Mouse (Mus musculus): ENCODE measurements at regions not wholly inside any gene's neighbourhood (a gene's known extent, or its start where the extent isn't known, plus 50 kb on each side); places are given as distances from the start of the nearest gene placed in this dataset.

DNA sequence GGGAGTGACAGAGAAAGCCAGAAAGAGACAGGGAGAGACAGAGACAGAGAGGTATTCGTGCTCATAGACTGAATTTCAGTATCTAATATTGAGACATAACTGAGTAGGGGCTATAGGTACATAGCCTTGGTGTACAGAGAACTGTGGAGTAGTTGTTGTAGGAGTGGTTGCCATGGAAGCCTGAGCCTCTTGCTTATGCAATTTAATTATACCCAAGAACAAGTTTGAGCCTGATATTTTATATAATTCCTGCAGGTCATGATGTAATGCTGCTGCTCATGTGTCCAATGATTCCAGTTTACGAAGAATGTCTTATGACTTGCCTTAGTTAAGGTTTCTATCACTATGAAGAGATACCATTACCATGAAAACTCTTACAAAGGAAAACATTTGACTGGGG lies 98.7 kb upstream of the Dock10 start:
- TF ChIP-seq CTCF (conservative IDR thresholded peaks at IDR 0.05; ENCODE audit: low read length) (no peak), NANOG (IDR thresholded peaks at IDR 0.05; ENCODE audit: borderline replicate concordance, low read length) (no peak), POU5F1 (IDR thresholded peaks at IDR 0.05; ENCODE audit: borderline replicate concordance, low read length) (no peak)

Measured in E14TG2a.4 (cell line).